Mouse (Mus musculus): ENCODE results near the gene Ccn2.

The Ccn2 gene

DNA sequence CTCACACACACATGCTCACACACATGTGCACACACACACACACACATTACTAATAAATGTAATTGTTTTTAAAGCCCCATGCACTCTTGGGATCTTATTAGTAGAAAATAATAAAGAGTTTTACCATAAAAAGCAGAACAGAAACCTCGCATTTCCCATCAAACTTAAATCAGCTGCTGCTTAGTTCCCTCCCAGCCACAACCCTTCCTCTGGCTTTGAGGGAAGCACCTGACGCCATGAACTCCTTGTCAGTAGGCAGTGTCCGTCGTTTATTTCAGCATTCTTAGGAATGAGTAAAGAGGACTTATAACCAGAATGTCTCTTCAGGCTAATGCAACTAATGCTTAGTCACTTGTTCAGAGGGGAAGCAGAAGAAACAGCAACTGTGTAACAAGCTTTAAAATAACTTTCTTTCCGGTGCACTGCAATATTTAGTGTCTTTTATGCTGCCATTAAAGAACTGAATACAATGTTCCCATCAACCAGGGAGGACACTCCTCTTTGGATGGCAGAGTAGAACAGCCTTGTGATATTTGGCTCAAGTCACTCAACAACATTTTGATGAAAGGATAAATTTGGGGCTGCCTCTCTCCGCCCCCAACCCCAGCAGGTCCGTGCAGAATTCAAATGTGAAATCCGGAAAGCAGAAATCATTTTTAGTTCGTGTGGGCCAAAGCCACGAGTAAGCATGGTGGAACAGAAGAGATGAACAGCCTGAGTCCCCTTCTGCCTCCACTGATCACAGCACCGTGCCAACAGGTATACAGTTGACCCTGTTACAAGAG, 47.7 kb downstream of the Ccn2 start:
- no peak for DNase-seq

DNA sequence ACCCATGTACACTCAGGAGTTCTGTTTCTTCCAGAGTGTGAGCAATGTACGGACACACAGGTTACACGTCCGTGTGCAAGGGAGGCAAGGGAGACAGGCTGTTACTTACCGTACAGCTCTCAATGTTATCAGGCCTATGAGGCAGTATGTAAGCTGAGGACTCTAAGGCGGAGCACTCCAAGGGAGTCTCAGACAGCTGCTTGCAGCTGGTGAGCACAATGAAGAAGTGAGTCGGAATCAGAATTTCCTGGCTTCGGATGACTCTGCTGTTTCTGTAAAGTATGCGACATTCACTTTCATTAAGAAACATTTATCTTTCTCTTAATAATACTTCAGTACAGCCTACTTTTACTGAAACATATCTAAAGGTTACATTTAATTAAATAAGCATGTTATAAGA, 49.9 kb downstream of the Ccn2 start:
- DNase-seq, result no peak
